Mouse (Mus musculus): ENCODE data around the gene Pwwp2b.

DNA sequence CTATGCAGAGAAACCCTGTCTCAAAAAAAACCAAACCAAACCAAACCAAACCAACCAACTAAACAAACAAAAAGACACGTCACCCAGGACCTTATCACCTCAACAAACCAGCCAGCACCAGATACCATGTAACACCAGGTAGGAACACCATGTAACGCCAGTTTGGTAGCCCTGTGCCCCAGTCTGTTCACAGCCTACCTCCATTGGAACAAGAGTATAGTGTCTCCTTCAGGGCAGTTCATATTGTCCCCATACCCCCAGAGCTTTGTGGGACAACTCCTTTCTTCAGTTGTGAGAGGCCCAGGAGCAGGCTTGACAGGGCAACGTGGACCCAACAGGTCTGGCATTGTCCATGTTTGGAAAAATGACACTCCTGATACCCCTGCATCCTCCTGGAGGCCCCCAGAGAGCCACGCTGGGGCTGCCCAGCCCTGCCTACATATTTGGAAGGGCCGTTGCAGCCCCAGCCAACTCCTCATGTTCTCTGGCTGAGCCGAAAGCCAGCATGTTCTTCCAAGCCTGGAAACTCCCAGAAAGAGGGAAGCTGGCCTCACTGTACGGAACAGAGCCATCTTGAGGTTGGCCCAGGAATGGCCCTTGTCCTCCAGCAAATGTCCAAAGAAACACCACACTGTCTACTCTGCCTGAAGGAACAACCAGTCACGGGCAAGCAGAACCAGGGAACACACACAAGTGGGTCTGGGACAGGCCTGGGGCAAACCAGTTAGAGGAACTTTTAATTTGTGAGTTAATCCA, 60.0 kb downstream of the Pwwp2b start:
- TF ChIP-seq CTCF (IDR thresholded peaks at IDR 0.05; ENCODE audit: control insufficient read depth, insufficient read depth, insufficient read length): no peak
- no peak for TF ChIP-seq USF1 (IDR thresholded peaks at IDR 0.05; ENCODE audit: low read depth)
- TF ChIP-seq MYOD1 (IDR thresholded peaks at IDR 0.05; ENCODE audit: control insufficient read depth, insufficient read length, low read depth): no peak
- no peak for TF ChIP-seq MAX (IDR thresholded peaks at IDR 0.05)
- no peak for TF ChIP-seq CEBPB (IDR thresholded peaks at IDR 0.05; ENCODE audit: low read depth)
- TF ChIP-seq MYOG (IDR thresholded peaks at IDR 0.05; ENCODE audit: control insufficient read depth, extremely low read depth, insufficient read length): no peak
- no peak for TF ChIP-seq FOSL1 (IDR thresholded peaks at IDR 0.05; ENCODE audit: insufficient read depth, low read length, poor library complexity, severe bottlenecking)

Data from C2C12 (cell line).